Mouse (Mus musculus) mouse trophoblast stem cell (cell line): Measurements from ENCODE around the gene Mgrn1.

Experiments used
- in situ Hi-C, 2 experiments: fragments of 300-500 bp; cut with MseI, MboI; formaldehyde crosslinking; loops; 2 replicates in 1 of 2; 3 replicates in 1 of 2; pipeline ENCODE4 v1.15.1; 2025

Gene Mgrn1

DNA sequence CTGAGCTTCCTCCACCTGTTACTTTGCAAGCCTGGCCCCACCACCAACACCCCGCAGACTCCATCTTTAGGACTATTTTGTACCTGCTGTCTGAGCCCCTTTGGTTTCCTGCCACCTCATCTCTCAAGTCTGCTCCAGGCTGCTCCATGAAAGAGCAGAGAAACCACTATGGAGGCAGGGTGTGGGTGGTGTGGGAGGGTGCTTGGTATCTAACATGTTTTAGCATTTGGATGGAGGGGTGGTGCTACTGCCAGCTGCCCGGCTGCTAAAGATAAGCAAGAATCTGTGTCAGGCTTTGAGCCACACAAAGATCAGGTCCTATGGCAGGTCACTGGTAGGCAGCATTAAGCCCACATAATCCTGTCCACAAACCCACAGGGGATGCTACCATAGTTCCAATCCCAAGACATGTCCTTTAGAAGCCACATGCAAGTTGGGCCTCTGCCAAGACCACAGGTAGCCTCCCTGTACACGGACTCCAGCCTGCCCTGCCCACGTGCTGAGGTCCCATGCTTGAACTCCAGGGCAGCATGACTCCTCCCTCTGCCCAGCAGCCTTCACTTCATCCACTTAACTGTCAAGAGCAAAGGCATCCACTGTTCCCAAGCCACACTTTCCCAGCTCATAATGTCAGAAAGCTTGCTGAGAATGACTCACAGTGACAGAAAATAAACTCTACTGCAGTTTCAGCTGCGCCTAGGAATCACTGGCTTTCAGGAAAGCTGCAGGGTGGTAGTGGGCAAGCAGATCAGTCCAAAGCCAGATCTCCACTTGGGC, 92.4 kb downstream of the Mgrn1 start:
- in situ Hi-C loops: no loop called here

DNA sequence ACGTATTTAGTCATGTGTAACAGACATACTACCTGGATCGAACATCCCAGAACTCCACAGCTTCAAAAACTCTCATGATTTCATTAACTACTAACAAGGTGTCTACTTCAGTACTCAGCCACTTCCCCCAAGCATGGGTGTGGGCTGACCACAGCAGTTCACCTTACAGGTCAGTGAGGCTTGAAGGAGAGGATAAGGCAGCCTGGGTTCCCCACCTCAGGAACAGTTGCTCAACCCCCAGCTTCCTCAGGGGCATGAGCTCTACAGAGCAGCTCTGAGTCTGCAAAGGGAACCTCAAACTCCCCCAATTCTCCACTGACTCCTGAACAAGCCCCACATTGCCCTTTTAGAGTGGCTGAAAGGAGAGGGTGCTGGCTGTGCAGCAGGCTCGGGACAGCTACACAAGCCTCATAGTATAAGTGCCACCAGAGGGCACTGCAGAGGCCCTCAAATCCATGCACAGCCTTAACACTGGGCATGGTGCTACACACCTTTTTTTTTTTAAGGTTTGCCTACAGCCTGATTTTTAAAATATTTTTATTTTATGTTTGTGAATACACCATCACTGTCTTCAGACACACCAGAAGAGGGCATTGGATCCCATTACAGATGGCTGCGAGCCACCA, 93.8 kb downstream of the Mgrn1 start:
- in situ Hi-C loops: no loop called here

DNA sequence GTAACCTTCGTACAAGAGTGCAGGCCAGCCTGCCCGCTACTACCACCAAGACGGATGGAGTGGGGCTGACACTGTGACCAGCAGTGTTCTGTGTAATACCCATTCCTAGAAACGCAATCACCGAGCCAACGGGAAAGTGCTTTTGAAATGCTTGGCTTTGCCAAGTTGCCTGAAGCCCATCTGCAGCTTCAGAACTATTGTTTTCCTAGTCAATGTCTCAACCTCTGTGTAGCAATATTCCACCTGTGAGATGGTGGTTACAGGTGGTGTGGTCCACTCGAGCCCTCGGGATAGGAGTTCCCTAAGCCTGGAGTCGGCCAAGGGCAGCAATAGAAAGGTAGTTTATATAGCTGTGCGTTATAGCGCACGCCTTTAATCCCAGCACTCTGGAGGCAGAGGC, 98.7 kb downstream of the Mgrn1 start:
- in situ Hi-C loops: no loop called here
